Mouse (Mus musculus) CH12.LX (cell line): Measurements from ENCODE around the gene Magi2. TPM values are rescaled to one million over a fixed set of nuclear protein-coding genes. Genes with fewer than 3 reads are reported as not detected.

Source experiments
- DNase-seq: peaks from one replicate; pipeline ENCODE4 v3.0.0-alpha.2; 2013; ENCODE audit errors: extremely low read depth
- H3K27ac ChIP-seq: 2 replicates; pipeline ENCODE4 v1.5.1; 2012; ENCODE audit warnings: low read depth, mild to moderate bottlenecking, control low read depth, moderate library complexity; ENCODE audit not compliant: insufficient read depth
- H3K27me3 ChIP-seq: replicated peaks from 2 replicates; pipeline ENCODE3; 2012; ENCODE audit warnings: inconsistent platforms
- H3K36me3 ChIP-seq, 2 experiments: replicated peaks in 1 of 2; 2 replicates each; pipeline versions ENCODE3 to v1.6.1; 2012; ENCODE audit warnings: inconsistent platforms in 1 of 2, low read length in 1 of 2, mild to moderate bottlenecking in 1 of 2, mixed read lengths in 1 of 2, moderate library complexity in 1 of 2; ENCODE audit not compliant: control insufficient read depth in 1 of 2, insufficient read depth in 1 of 2
- H3K4me1 ChIP-seq, 2 experiments: 2 replicates each; pipeline ENCODE4 v1.6.1; 2012; ENCODE audit warnings: inconsistent platforms in 1 of 2, moderate library complexity in 1 of 2; ENCODE audit not compliant: insufficient read depth in 2 of 2, control insufficient read depth in 1 of 2
- H3K4me2 ChIP-seq: 2 replicates; pipeline ENCODE4 v1.6.1; 2012; ENCODE audit warnings: low read depth, mild to moderate bottlenecking, control low read depth; ENCODE audit not compliant: poor library complexity, insufficient read depth, severe bottlenecking
- H3K4me3 ChIP-seq, 3 experiments: fragments of 150-350 bp in 1 of 3; sonication (generic) in 1 of 3; replicated peaks in 1 of 3; 2 replicates each; pipeline versions ENCODE3 to v1.5.1; 2011 to 2012; ENCODE audit warnings: low read depth in 2 of 3, low read length in 2 of 3, mild to moderate bottlenecking in 2 of 3, moderate library complexity in 2 of 3, control low read depth in 1 of 3, improper control_type of control experiment in 1 of 3, inconsistent platforms in 1 of 3, mixed read lengths in 1 of 3; ENCODE audit not compliant: poor library complexity in 1 of 3
- H3K79me2 ChIP-seq: replicated peaks from 2 replicates; pipeline ENCODE4 v1.6.1; 2012; ENCODE audit warnings: mild to moderate bottlenecking, moderate library complexity; ENCODE audit not compliant: control insufficient read depth, poor library complexity, insufficient read depth, severe bottlenecking; ENCODE audit errors: extremely low read depth
- H3K9ac ChIP-seq: 2 replicates; pipeline ENCODE4 v1.6.1; 2012; ENCODE audit warnings: low read depth, mild to moderate bottlenecking, control low read depth, moderate library complexity; ENCODE audit not compliant: insufficient read depth
- H3K9me3 ChIP-seq: replicated peaks from 2 replicates; pipeline ENCODE3; 2012; ENCODE audit warnings: low read length, inconsistent platforms, mixed read lengths
- BHLHE40 ChIP-seq: IDR thresholded peaks from 2 replicates; pipeline ENCODE4 v1.6.1; 2011; ENCODE audit warnings: mild to moderate bottlenecking, low read depth, low read length, improper control_type of control experiment
- ELF1 ChIP-seq: IDR thresholded peaks from 2 replicates; pipeline ENCODE4 v1.6.1; 2014; ENCODE audit warnings: low read depth, mild to moderate bottlenecking, inconsistent platforms, low read length, improper control_type of control experiment
- EP300 ChIP-seq: IDR thresholded peaks from 2 replicates; pipeline ENCODE4 v1.6.1; 2011; ENCODE audit warnings: low read length, improper control_type of control experiment
- GABPA ChIP-seq: IDR thresholded peaks from 2 replicates; pipeline ENCODE4 v1.6.1; 2012; ENCODE audit warnings: low read depth, low read length, improper control_type of control experiment, inconsistent platforms; ENCODE audit not compliant: insufficient replicate concordance
- IRF4 ChIP-seq: IDR thresholded peaks from 2 replicates; pipeline ENCODE4 v1.6.1; 2014; ENCODE audit warnings: low read depth, mild to moderate bottlenecking, inconsistent platforms, low read length, improper control_type of control experiment
- KAT2A ChIP-seq: IDR thresholded peaks from 2 replicates; pipeline ENCODE4 v1.6.1; 2012; ENCODE audit warnings: low read length, improper control_type of control experiment, inconsistent platforms; ENCODE audit not compliant: insufficient replicate concordance
- MAFK ChIP-seq: IDR thresholded peaks from 2 replicates; pipeline ENCODE4 v1.6.1; 2011; ENCODE audit warnings: low read length, improper control_type of control experiment; ENCODE audit not compliant: insufficient replicate concordance
- MAX ChIP-seq: IDR thresholded peaks from 2 replicates; pipeline ENCODE4 v1.6.1; 2011; ENCODE audit warnings: low read length, improper control_type of control experiment
- MEF2A ChIP-seq: IDR thresholded peaks from 2 replicates; pipeline ENCODE4 v1.6.1; 2014; ENCODE audit warnings: low read depth, mild to moderate bottlenecking, inconsistent platforms, low read length, improper control_type of control experiment, borderline replicate concordance
- MXI1 ChIP-seq: IDR thresholded peaks from 2 replicates; pipeline ENCODE4 v1.6.1; 2011; ENCODE audit warnings: mild to moderate bottlenecking, low read depth, low read length, improper control_type of control experiment
- NELFE ChIP-seq: IDR thresholded peaks from 2 replicates; pipeline ENCODE4 v1.6.1; 2011; ENCODE audit warnings: low read depth, low read length, improper control_type of control experiment
- NRF1 ChIP-seq: IDR thresholded peaks from 2 replicates; pipeline ENCODE4 v1.6.1; 2014; ENCODE audit warnings: low read depth, mild to moderate bottlenecking, inconsistent platforms, low read length, improper control_type of control experiment, moderate library complexity
- RCOR1 ChIP-seq: conservative IDR thresholded peaks from 2 replicates; pipeline ENCODE4 v1.6.1; 2012; ENCODE audit warnings: low read depth, mild to moderate bottlenecking, inconsistent platforms, low read length, improper control_type of control experiment
- SIN3A ChIP-seq: IDR thresholded peaks from 2 replicates; pipeline ENCODE4 v1.6.1; 2012; ENCODE audit warnings: low read length, improper control_type of control experiment, inconsistent platforms
- SMC3 ChIP-seq: IDR thresholded peaks from 2 replicates; pipeline ENCODE4 v1.6.1; 2011; ENCODE audit warnings: low read depth, low read length, improper control_type of control experiment
- TCF12 ChIP-seq: IDR thresholded peaks from 2 replicates; pipeline ENCODE4 v1.6.1; 2014; ENCODE audit warnings: low read depth, mild to moderate bottlenecking, inconsistent platforms, low read length, improper control_type of control experiment
- UBTF ChIP-seq: IDR thresholded peaks from 2 replicates; pipeline ENCODE4 v1.6.1; 2012; ENCODE audit warnings: low read depth, mild to moderate bottlenecking, inconsistent platforms, low read length, improper control_type of control experiment, moderate library complexity
- USF1 ChIP-seq: IDR thresholded peaks from 2 replicates; pipeline ENCODE4 v1.6.1; 2014; ENCODE audit warnings: low read depth, mild to moderate bottlenecking, inconsistent platforms, low read length, improper control_type of control experiment
- USF2 ChIP-seq: conservative IDR thresholded peaks from 2 replicates; pipeline ENCODE4 v1.6.1; 2011; ENCODE audit warnings: low read depth, low read length, improper control_type of control experiment
- ZMIZ1 ChIP-seq: IDR thresholded peaks from 2 replicates; pipeline ENCODE4 v1.6.1; 2012; ENCODE audit warnings: low read depth, mild to moderate bottlenecking, inconsistent platforms, low read length, improper control_type of control experiment
- dilution Hi-C: fragments of 300-500 bp; cut with MboI; formaldehyde crosslinking; loops from 2 replicates; pipeline ENCODE4 v1.14.3; 2020; ENCODE audit warnings: low sequenced_read_pairs; ENCODE audit not compliant: extremely low pct_unique_long_range_greater_than_20kb, extremely low pct_ligation_motif_present
- in situ Hi-C: fragments of 300-500 bp; cut with MboI; formaldehyde crosslinking; loops from 3 replicates; pipeline ENCODE4 v1.14.3; 2019; ENCODE audit warnings: low sequenced_read_pairs, low pct_ligation_motif_present, low pct_unique_long_range_greater_than_20kb, mixed read lengths
- polyA plus RNA-seq: library from polyadenylated mRNA; unstranded; fragments of >175 nt; gene quantifications from 2 replicates; pipeline ENCODE4 v1.2.1, GENCODE M21; 2012; ENCODE audit warnings: low read depth; ENCODE audit not compliant: insufficient read length
- total RNA-seq, 2 experiments: library from RNA; depleted of rRNA; stranded (reverse); fragments of 300-350 nt in 1 of 2; fragments of >200 nt in 1 of 2; gene quantifications; 2 replicates each; pipeline ENCODE4 v1.2.3; 2012 to 2014

Magi2 gene
- total and polyA plus RNA-seq, 3 experiments: 0.37 to 0.63 (median 0.42) TPM

DNA sequence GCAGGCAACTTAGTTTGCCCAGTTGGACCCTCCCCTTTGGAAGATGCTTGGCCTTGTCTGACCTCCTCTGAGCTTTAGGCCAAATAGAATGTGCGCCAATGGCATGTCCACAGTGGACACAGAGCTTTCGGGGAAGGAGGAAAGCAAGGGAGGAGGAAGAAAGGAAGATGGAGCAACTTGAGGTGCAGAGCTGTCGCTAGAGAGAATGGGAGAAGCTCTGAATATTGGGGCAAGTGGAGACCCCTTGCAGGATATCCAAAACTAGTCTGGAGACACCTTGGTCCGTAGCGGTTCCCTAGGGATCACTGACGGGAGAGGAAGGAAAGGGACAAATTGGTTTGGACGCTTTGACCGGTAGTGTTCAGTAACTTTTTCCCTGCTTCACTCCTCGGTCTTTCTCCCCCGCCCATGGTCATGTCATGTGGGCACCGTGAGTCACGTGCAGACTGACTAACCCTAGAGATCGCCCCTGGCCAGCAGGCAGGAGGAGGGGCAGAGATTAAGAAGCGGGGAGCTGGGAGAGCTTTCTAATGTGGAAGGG is 1.0 kb downstream of the Magi2 start:
- dilution Hi-C loops: no loop called here
- Histone ChIP-seq H3K36me3 (no peaks in the 10 kb centered on the region), H3K4me3 (no peak overlapping the region), H3K79me2 (no peaks in the 10 kb centered on the region), H3K4me2 (no peak overlapping the region)
- in situ Hi-C loops: no loop called here
- TF ChIP-seq NRF1 (no peak), BHLHE40 (no peak), SIN3A (no peak), MEF2A (no peak)
- TF ChIP-seq, all 38 proteins: peak for 0
- Histone ChIP-seq H3K9ac (no peak overlapping the region), H3K4me1 (peaks cover 0 to 17% of the 10 kb centered on the region in 2 experiments; a peak in 2 of 4 replicates), H3K27me3 (no peaks in the 10 kb centered on the region), H3K27ac (no peak overlapping the region), H3K9me3 (peaks cover 15% of the 10 kb centered on the region)
- no peak for DNase-seq

DNA sequence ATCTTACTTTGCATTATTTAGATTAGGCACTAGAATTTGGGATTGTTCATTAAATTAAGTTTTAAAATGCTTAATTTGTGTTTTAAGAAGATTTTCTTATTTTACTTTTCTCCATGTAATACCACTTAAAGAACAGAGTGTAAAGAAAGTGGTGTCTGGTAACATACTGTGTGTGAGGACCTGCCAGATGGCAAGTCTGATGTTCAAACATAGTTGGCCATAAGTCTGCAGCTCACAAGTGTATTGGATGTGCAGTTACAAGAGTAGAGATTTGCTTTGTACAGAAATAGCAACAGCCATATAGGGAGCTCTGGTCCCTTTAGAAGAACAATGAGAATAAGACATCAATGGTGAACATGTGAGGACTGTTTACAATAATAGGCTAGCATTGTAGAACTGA is 15.0 kb downstream of the Magi2 start:
- no peaks in the 10 kb centered on the region for H3K79me2 ChIP-seq
- DNase-seq: no peak
- no peak overlapping the region for H3K4me2 ChIP-seq
- H3K4me3 ChIP-seq: no peak overlapping the region
- no peaks in the 10 kb centered on the region for H3K9me3 ChIP-seq
- H3K9ac ChIP-seq: no peak overlapping the region
- dilution Hi-C loops: no loop called here
- no peaks in the 10 kb centered on the region for H3K27me3 ChIP-seq
- TF ChIP-seq GABPA (no peak), MAX (no peak), EP300 (no peak), ELF1 (no peak), BHLHE40 (no peak), USF1 (no peak), RCOR1 (no peak), MXI1 (no peak), NELFE (no peak), ZMIZ1 (no peak)
- no peak overlapping the region for H3K27ac ChIP-seq
- H3K4me1 ChIP-seq: peaks cover 2 to 14% of the 10 kb centered on the region in 2 experiments; a peak in 2 of 4 replicates
- in situ Hi-C loops: no loop called here
- H3K36me3 ChIP-seq: no peaks in the 10 kb centered on the region

DNA sequence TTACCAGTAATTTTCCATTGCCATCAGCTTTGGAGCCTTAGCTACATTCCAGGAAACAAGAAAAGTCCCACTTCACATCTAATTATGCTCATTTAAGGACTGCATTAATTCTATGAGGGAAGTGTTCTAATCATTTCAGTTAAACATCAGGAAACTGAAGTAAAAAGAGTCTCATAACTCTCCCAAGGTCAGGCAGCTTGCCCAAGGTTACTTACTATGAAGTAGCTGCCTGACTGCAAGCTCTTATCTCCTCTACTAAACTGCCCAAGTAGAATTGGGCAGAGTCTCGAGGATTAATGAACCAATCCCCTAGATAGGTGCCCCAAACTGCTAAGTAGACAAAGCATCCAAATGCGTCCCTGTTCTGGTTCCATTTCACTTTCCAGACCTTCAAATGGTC is 19.6 kb downstream of the Magi2 start:
- H3K4me3 ChIP-seq: no peak overlapping the region
- H3K4me2 ChIP-seq: no peak overlapping the region
- H3K27me3 ChIP-seq: no peaks in the 10 kb centered on the region
- DNase-seq: no peak
- in situ Hi-C loops (no loop called here), dilution Hi-C loops (no loop called here)
- no peaks in the 10 kb centered on the region for H3K9me3 ChIP-seq
- H3K27ac ChIP-seq: no peak overlapping the region
- no peak for TF ChIP-seq NELFE
- TF ChIP-seq BHLHE40: no peak
- TF ChIP-seq MAFK: no peak
- TF ChIP-seq KAT2A: no peak
- no peak for TF ChIP-seq IRF4
- TF ChIP-seq NRF1: no peak
- TF ChIP-seq SMC3: no peak
- no peak for TF ChIP-seq USF2
- TF ChIP-seq TCF12: no peak
- TF ChIP-seq UBTF: no peak
- TF ChIP-seq ZMIZ1: no peak
- peaks cover 2 to 14% of the 10 kb centered on the region in 2 experiments; a peak in 2 of 4 replicates for H3K4me1 ChIP-seq
- no peak overlapping the region for H3K9ac ChIP-seq
- H3K36me3 ChIP-seq: no peaks in the 10 kb centered on the region
- no peaks in the 10 kb centered on the region for H3K79me2 ChIP-seq
